Comparison of ENCODE assay signal across 10 mouse cellular contexts in the genomic region with DNA sequence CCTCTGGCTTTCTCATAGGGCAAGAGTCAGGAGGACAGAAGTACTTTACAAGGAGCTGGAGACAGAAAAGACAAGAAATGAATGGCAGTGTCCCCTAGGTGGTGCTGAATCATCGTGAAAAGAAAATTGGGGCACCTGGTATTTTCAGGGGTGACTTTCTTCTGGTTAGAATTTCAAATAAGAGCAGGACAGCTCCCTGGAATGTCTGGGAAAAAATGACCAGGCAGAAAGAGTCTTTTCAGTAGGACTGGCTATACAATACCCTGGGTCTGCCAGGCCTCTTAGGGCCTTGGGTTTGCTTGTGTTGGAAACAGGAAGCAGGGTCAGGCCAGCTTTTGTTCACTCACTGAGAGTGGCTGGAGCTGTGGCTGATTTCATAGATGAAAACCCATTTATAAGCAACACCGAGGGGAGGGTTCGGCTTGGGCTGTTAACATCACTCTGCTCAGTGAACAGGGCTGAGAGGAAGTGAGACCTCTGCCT. TPM values are rescaled to one million over a fixed set of nuclear protein-coding genes. Genes with fewer than 3 reads are reported as not detected.
DNase-seq lines count a peak whose midpoint lies in the region; ATAC-seq and TF ChIP-seq lines count a peak whose summit lies in the region.
"Had no signal": no experiment of that assay in that cellular context is flagged by ENCODE, and none has a peak within 500 bp of the region (broad histone marks: within the 10 kb centered on the region; RNA-seq: fewer than 3 reads in every experiment).

No protein-coding gene starts in this region.

- no peaks in the 10 kb centered on the region for H3K27me3 ChIP-seq in MEL (ENCODE audit: control insufficient read depth in 1 of 2, insufficient read depth in 2 of 2, low read length in 2 of 2)
- no peaks in the 10 kb centered on the region for H3K27me3 ChIP-seq in forebrain, embryonic 13.5 days
- H3K27me3 ChIP-seq in hindbrain, embryonic 13.5 days, result no peaks in the 10 kb centered on the region
- H3K27me3 ChIP-seq: embryonic facial prominence, embryonic 15.5 days had no signal

- H3K79me2 ChIP-seq in MEL (ENCODE audit: control insufficient read depth, insufficient read depth, low read length, poor library complexity), result no peaks in the 10 kb centered on the region

- no peak overlapping the region for H3K9ac ChIP-seq in MEL (ENCODE audit: control insufficient read depth, low read depth, low read length, poor library complexity, severe bottlenecking)
- 0 out of 2 replicates have a peak overlapping the region, but pooled peaks have one; percentile 12 for H3K9ac ChIP-seq in forebrain, embryonic 13.5 days
- H3K9ac ChIP-seq in hindbrain, embryonic 13.5 days, result no peak overlapping the region
- H3K9ac ChIP-seq: embryonic facial prominence, embryonic 15.5 days had no signal

- TF ChIP-seq RAD21 in MEL (IDR thresholded peaks at IDR 0.05; ENCODE audit: low read depth, low read length), result peak; percentile 28

- no peak for TF ChIP-seq POLR2A in MEL (IDR thresholded peaks at IDR 0.05; ENCODE audit: control insufficient read depth in 1 of 2, insufficient read depth in 1 of 2, low read depth in 1 of 2, low read length in 2 of 2, poor library complexity in 1 of 2)

- no peaks in the 10 kb centered on the region for H3K4me1 ChIP-seq in MEL (ENCODE audit: control insufficient read depth in 1 of 2, insufficient read depth in 2 of 2, low read length in 2 of 2)
- peaks cover 21% of the 10 kb centered on the region for H3K4me1 ChIP-seq in forebrain, embryonic 13.5 days
- H3K4me1 ChIP-seq in hindbrain, embryonic 13.5 days (replicated peaks), result peaks cover 36% of the 10 kb centered on the region

- peak; percentile 90 for ATAC-seq in forebrain, embryonic 13.5 days
- peak; percentile 86 for ATAC-seq in hindbrain, embryonic 13.5 days (ENCODE audit: low FRiP score)

- H3K27ac ChIP-seq in MEL (ENCODE audit: control insufficient read depth, low read depth, low read length), result no peak overlapping the region
- peak overlapping the region; percentile 65 for H3K27ac ChIP-seq in forebrain, embryonic 13.5 days
- peak overlapping the region; percentile 81 for H3K27ac ChIP-seq in hindbrain, embryonic 13.5 days
- H3K27ac ChIP-seq: embryonic facial prominence, embryonic 15.5 days had no signal

- no peak overlapping the region for H3K4me3 ChIP-seq in MEL (ENCODE audit: control insufficient read depth in 1 of 2, insufficient read depth in 1 of 2, low read depth in 2 of 2, low read length in 2 of 2)
- H3K4me3 ChIP-seq in forebrain, embryonic 13.5 days, result no peak overlapping the region
- no peak overlapping the region for H3K4me3 ChIP-seq in hindbrain, embryonic 13.5 days
- H3K4me3 ChIP-seq: embryonic facial prominence, embryonic 15.5 days had no signal

- peak in 1 of 3 experiments; percentile 23; a peak in 2 of 6 replicates for TF ChIP-seq CTCF in MEL (IDR thresholded peaks at IDR 0.05 in 2 of 3, conservative IDR thresholded peaks at IDR 0.05 in 1 of 3; ENCODE audit: control insufficient read depth in 1 of 3, insufficient read depth in 1 of 3, low read depth in 2 of 3, low read length in 3 of 3, poor library complexity in 1 of 3, severe bottlenecking in 1 of 3)

- H3K36me3 ChIP-seq in MEL (ENCODE audit: control insufficient read depth in 1 of 2, insufficient read depth in 2 of 2, low read length in 2 of 2), result no peaks in the 10 kb centered on the region
- H3K36me3 ChIP-seq in forebrain, embryonic 13.5 days (ENCODE audit: poor library complexity, severe bottlenecking), result no peaks in the 10 kb centered on the region
- no peaks in the 10 kb centered on the region for H3K36me3 ChIP-seq in hindbrain, embryonic 13.5 days
- H3K36me3 ChIP-seq: embryonic facial prominence, embryonic 15.5 days had no signal

- TF ChIP-seq EP300 in MEL (IDR thresholded peaks at IDR 0.05; ENCODE audit: low read depth in 1 of 2, low read length in 2 of 2), result no peak

- no peak overlapping the region for H3K4me2 ChIP-seq in forebrain, embryonic 13.5 days
- H3K4me2 ChIP-seq in hindbrain, embryonic 13.5 days, result no peak overlapping the region
- H3K4me2 ChIP-seq: embryonic facial prominence, embryonic 15.5 days had no signal

- no peaks in the 10 kb centered on the region for H3K9me3 ChIP-seq in MEL (replicated peaks; ENCODE audit: insufficient read depth, low read length)
- H3K9me3 ChIP-seq in forebrain, embryonic 13.5 days (replicated peaks), result no peaks in the 10 kb centered on the region
- H3K9me3 ChIP-seq in hindbrain, embryonic 13.5 days, result no peaks in the 10 kb centered on the region
- H3K9me3 ChIP-seq: embryonic facial prominence, embryonic 15.5 days had no signal

- WGBS in forebrain, embryonic 13.5 days, result 2% methylated on average over 3 of the region's 3 CpGs
- 6% methylated on average over 3 of the region's 3 CpGs for WGBS in hindbrain, embryonic 13.5 days

- DNase-seq in MEL (ENCODE audit: low read depth, low spot score), result no peak
- DNase-seq in brain, embryonic 18.5 days (ENCODE audit: low read depth, low spot score), result peak; percentile 62
- DNase-seq in layer of hippocampus, adult 9-11 months, result peak; percentile 30
- peak; percentile 25 for DNase-seq in lung, postnatal 36 days
- DNase-seq in right cerebral cortex, postnatal 36 days (ENCODE audit: low spot score in 2 of 2), result peak; percentile 29 to 37
- no peak for DNase-seq in spleen, adult 12 weeks (ENCODE audit: low spot score)

TF ChIP-seq in MEL, 35 proteins besides CTCF, POLR2A, EP300 and RAD21:
- no peak for TF ChIP-seq MYC (IDR thresholded peaks at IDR 0.05; ENCODE audit: low read depth, low read length)
- TF ChIP-seq NRF1 (IDR thresholded peaks at IDR 0.05; ENCODE audit: insufficient read depth, low read depth, low read length, poor library complexity, severe bottlenecking), result no peak
- no peak for TF ChIP-seq JUND (IDR thresholded peaks at IDR 0.05; ENCODE audit: low read depth, low read length)
- TF ChIP-seq E2F4 (IDR thresholded peaks at IDR 0.05; ENCODE audit: borderline replicate concordance, low read depth, low read length), result no peak
TF ChIP-seq in MEL: peak in this region for 0.

RNA-seq across cellular contexts. Expression of a gene that starts 5.8 kb away (rescaled TPM):
- total RNA-seq in MEL (2012; rRNA removed), result not detected in 2 replicates
- not detected for polyA plus RNA-seq in MEL (2012; ENCODE audit: insufficient read depth in 1 of 2, insufficient read length in 2 of 2, low read depth in 1 of 2, low replicate concordance in 2 of 2, missing spikeins in 1 of 2)
- polyA plus RNA-seq in forebrain, embryonic 13.5 days (2015; fragmentation: Nextera tagmentation; extraction: Ambion mirVana), result 0.23 and 0.27 TPM in 2 replicates
- 0.27 and 0.39 TPM in 2 replicates for polyA plus RNA-seq in hindbrain, embryonic 13.5 days (2015; fragmentation: Nextera tagmentation; extraction: Ambion mirVana)
- polyA plus RNA-seq: spleen, adult 2 months had no signal

RNA-seq across cellular contexts. Expression of a gene that starts 32.8 kb away (rescaled TPM):
- not detected in 2 replicates for total RNA-seq in MEL (2012; rRNA removed)
- not detected for polyA plus RNA-seq in MEL (2012; ENCODE audit: insufficient read depth in 1 of 2, insufficient read length in 2 of 2, low read depth in 1 of 2, low replicate concordance in 2 of 2, missing spikeins in 1 of 2)
- 43.3 and 50.8 TPM in 2 replicates for polyA plus RNA-seq in forebrain, embryonic 13.5 days (2015; fragmentation: Nextera tagmentation; extraction: Ambion mirVana)
- polyA plus RNA-seq in hindbrain, embryonic 13.5 days (2015; fragmentation: Nextera tagmentation; extraction: Ambion mirVana), result 38.5 and 38.6 TPM in 2 replicates

RNA-seq across cellular contexts. Expression of a gene that starts 33.1 kb away (rescaled TPM):
- not detected in 2 replicates for total RNA-seq in MEL (2012; rRNA removed)
- not detected for polyA plus RNA-seq in MEL (2012; ENCODE audit: insufficient read depth in 1 of 2, insufficient read length in 2 of 2, low read depth in 1 of 2, low replicate concordance in 2 of 2, missing spikeins in 1 of 2)
- 0.22 and 0.57 TPM in 2 replicates for polyA plus RNA-seq in forebrain, embryonic 13.5 days (2015; fragmentation: Nextera tagmentation; extraction: Ambion mirVana)
- polyA plus RNA-seq in hindbrain, embryonic 13.5 days (2015; fragmentation: Nextera tagmentation; extraction: Ambion mirVana), result 0.48 and 0.87 TPM in 2 replicates
- polyA plus RNA-seq: spleen, adult 2 months had no signal

Comparison
In these comparisons a context has a peak if more than half of its experiments do, and no peak if none do; other contexts are left out.
1. DNase-seq: peak in brain, embryonic 18.5 days (single experiment), layer of hippocampus, adult 9-11 months (single experiment), lung, postnatal 36 days (single experiment) and right cerebral cortex, postnatal 36 days (2 of 2); none in MEL (single experiment) and spleen, adult 12 weeks (single experiment).
2. RNA of a gene that starts 32.8 kb away (polyA plus RNA-seq): 43.3 to 50.8 TPM in forebrain, embryonic 13.5 days and 38.5 to 38.6 TPM in hindbrain, embryonic 13.5 days; not detected in MEL; every median in the first group is over 10 times any median in the second.